Mouse (Mus musculus) heart, adult 9 months (tissue): Measurements from ENCODE around the gene Hdgf.

Experiments
- DNase-seq, 2 experiments: peaks; one replicate each; pipeline ENCODE4 v3.0.0; 2022; ENCODE audit warnings: low spot score in 2 of 2

Gene Hdgf

DNA sequence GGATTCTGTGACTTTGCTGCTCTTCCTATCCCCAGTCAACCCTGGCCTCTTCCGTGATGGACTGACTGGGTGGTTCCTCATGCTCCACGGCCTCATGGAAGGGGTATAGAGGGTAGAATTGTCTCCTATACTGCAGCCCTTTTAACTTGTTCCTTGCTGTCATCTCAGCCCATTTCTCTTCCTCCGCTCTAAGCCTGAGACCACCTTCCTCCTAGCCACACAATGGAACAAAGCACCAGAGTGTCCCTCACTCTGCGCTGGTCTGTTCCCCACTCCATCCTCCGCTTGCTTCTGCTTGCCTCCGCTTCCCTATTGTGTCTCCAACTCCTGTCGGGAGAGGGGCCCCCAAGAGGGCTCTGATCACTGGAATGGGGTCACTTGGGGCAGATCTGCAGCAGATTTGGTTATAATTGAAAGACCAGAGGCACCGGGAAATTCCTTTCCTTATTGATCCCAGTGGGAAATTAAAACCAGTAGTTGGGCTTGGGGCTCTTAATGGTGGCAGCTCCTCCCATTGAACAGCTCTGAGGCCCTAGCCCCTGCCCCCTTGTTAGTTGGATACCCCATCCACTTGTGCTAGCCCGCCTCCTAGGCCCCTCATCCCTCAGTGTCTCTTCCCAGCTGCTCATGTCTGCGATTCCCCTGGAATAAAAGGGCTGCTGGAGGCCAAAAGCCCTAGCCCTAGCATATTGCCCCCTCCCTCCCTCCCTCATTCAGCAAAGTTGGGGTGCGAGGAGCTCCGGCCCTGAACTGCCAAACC lies 39.8 kb downstream of the Hdgf start:
- DNase-seq, result no peak

GRCm38 (mm10) chr3:87946541-87946860 lies 40.4 kb downstream of the Hdgf start:
- DNase-seq, result no peak

GRCm38 (mm10) chr3:87947056-87947810 lies 41.1 kb downstream of the Hdgf start:
- no peak for DNase-seq

DNA sequence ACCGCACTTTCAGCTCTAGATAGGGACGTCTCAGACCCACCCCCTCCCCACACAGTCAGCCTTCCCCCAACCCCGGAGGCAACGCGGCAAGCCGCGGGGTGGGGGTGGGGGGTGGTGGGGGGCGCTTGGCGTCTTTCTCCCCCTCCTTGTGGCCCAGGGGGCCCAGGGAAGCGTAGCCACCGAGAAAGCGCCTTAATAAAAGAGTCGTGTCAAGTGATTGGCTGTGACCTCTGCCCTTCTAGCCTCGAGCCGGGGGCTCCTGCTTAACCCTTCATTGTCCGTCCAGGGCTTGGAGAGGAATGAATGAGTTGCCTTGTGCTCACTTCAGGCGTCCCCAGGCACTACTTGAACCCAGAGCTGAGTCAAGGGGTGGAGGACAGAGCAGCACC lies 41.7 kb downstream of the Hdgf start:
- DNase-seq, result no peak

GRCm38 (mm10) chr3:87948378-87949265 lies 42.5 kb downstream of the Hdgf start, which contains the start of gene Crabp2:
TSS of gene Crabp2 (plus strand) at chr3:87948666.
- DNase-seq, result no peak

DNA sequence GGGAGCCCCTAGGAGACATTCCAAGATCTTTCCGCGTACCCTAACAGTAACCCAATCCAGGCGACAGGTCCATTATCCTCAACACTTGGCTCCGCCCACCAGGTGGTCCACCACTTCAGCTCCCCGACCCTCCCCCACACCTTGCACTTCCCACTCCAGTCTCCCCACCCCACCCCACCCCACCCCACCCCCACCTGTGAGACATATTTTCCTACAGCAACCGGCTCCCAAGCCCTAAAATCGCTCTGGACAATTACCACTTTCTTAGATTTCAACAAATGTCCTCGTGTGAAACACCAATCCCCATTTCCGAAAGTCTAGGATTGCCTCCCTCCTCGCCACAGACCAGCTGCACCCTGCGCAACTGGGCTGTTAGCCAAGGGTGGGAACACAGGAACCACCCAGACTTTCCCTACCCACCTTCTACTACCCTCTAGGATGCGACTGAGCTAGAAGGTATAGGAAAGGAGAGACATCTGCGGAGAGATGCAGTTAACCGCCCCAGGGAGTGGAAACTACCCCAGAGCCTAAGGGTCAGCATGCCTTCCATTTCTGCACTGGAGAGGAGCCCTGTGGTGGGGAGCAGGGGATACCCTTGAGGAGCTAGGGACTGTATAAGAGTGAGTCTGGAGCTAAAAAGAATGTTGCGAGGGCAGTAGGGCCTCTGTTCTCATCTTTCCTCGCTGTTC lies 43.3 kb downstream of the Hdgf start:
- no peak for DNase-seq

DNA sequence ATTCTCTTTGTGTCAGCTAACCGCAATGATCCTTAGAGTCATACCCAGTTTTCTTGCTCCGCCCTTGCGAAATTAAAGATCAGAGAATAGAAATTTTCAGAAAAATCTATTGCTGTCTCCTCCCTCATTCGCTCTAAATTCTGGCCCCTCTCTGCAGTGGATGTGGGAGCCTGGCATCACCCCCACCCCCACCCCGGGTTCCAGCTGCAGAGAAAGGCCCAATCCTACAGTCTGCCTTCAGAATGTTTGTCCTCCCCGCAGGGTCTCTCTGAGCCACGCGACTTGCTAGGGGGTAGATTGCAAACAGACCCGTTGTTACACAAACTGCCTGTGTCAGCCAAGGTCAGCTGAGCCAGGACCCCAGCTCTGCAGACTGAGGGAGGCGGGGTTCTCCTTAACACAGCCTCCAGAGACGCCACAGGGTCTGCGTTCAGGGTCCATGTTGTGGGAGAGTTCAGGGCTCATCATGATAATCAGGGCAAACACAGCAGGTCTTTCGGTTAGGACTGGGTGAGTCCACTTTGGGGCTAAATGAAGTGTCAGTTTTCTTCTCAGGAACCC lies 43.9 kb downstream of the Hdgf start:
- DNase-seq, result no peak

GRCm38 (mm10) chr3:87951946-87952345 lies 45.8 kb downstream of the Hdgf start:
- DNase-seq, result no peak

GRCm38 (mm10) chr3:87952440-87952839 lies 46.3 kb downstream of the Hdgf start:
- no peak for DNase-seq

DNA sequence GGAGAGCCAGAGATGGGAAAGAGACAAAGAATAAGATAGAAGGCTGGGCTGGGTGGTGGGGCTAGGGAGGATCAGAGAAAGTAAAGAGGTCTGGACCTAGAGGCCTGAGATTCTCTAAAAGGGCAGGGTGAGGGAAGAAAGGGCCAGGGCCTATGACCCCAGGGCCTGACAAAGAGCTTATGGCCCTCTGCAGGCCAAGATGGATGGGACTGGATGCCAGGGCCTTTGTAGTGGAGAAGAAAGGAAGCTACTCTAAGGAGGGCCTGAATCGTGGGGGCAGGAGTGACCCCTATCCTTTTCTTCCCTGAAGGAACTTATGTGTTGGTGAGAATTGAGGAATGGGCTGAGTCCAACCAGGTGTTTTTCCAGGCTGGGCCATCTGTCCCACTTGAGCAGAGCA lies 51.9 kb downstream of the Hdgf start:
- no peak for DNase-seq

- no peak for DNase-seq
Measured at GRCm38 (mm10) chr3:87958476-87958875, 52.4 kb downstream of the Hdgf start.

DNA sequence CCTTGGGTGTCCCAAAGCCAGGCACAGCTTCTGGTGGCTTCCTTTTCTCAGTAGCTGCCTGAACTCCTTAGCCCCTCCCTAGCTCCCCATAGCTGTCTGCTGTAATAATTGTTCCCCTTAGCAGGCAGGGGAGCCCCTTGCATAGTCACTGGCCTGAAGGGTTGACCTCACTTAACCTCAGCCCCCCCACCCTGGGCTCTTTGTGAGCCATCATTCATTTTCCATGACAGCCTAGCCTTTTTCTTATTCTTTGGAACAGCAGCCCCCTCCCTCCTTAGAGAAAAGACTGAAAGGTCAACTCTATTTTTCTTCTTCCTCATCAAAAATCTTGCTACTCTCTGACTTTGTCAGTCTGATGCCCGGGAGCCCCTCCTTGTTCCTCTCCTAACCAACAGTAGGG lies 52.8 kb downstream of the Hdgf start:
- no peak for DNase-seq

DNA sequence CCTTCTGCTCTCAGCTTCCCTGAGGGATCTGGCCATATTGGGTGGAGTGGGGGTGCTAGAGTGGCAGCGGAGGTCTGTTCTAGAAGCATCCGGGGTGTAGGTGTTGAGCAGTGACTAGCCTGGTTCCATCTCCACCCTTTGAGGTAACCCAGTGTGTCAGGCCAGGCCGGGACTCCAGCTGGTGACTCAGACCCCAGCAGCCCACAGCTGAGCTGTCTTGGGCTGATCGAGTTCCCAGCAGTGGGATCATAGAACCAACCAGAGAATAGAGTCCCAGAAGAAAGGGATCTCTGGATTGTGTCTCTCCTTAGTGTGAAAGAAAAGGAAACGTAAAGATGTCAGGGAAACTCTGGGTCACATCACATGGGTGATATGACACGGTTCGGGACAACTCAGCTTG lies 53.2 kb downstream of the Hdgf start:
- DNase-seq, result no peak

GRCm38 (mm10) chr3:87960191-87960585 lies 54.1 kb downstream of the Hdgf start:
- no peak for DNase-seq

- peak; percentile 87 to 90 for DNase-seq
Measured at GRCm38 (mm10) chr3:87960586-87961191, 54.6 kb downstream of the Hdgf start.
